Mouse (Mus musculus) liver, embryonic 16.5 days (tissue): ENCODE measurements around the gene Ppfia3. TPM values are rescaled to one million over a fixed set of nuclear protein-coding genes. Genes with fewer than 3 reads are reported as not detected.
"Not testable (repeated sequence)": the region's sequence is repeated elsewhere in the genome, so short reads cannot be mapped to it uniquely, and the experiment has no call there.

ENCODE experiments used
- ATAC-seq: fragments of 200-750 bp; cut with Nextera tagmentation; 2 replicates; pipeline ENCODE4 v1.8.0; 2017; ENCODE audit warnings: low read depth, mild to moderate bottlenecking, moderate number of reproducible peaks, moderate library complexity
- H3K27ac ChIP-seq: fragments of 300-500 bp; sonication (generic); 2 replicates; pipeline ENCODE4 v1.5.1; 2014; ENCODE audit warnings: mild to moderate bottlenecking, low read length
- H3K27me3 ChIP-seq: fragments of 300-500 bp; sonication (generic); 2 replicates; pipeline ENCODE4 v1.6.1; 2014; ENCODE audit warnings: low read depth, low read length, mixed read lengths; ENCODE audit not compliant: control insufficient read depth, insufficient read depth
- H3K36me3 ChIP-seq: fragments of 300-500 bp; sonication (generic); 2 replicates; pipeline ENCODE4 v1.6.1; 2014; ENCODE audit warnings: mild to moderate bottlenecking; ENCODE audit not compliant: control insufficient read depth, insufficient read depth
- H3K4me1 ChIP-seq: fragments of 300-500 bp; sonication (generic); 2 replicates; pipeline ENCODE4 v1.6.1; 2014; ENCODE audit warnings: low read depth, low read length, mixed read lengths; ENCODE audit not compliant: control insufficient read depth
- H3K4me2 ChIP-seq: fragments of 300-500 bp; sonication (generic); 2 replicates; pipeline ENCODE4 v1.6.1; 2014; ENCODE audit warnings: low read depth, low read length, mixed read lengths
- H3K4me3 ChIP-seq: fragments of 300-500 bp; sonication (generic); 2 replicates; pipeline ENCODE4 v1.5.1; 2014; ENCODE audit warnings: low read depth, mild to moderate bottlenecking, low read length
- H3K9ac ChIP-seq: fragments of 300-500 bp; sonication (generic); 2 replicates; pipeline ENCODE4 v1.6.1; 2014; ENCODE audit warnings: low read depth, low read length
- H3K9me3 ChIP-seq: fragments of 300-500 bp; sonication (generic); replicated peaks from 2 replicates; pipeline ENCODE4 v1.6.1; 2016; ENCODE audit warnings: low read length; ENCODE audit not compliant: control insufficient read depth
- WGBS: fragments of 180-500 bp; shearing (Covaris S2); extraction: QIAGEN DNeasy Blood & Tissue Kit; methylation state at CpG from one replicate; pipeline ENCODE4 v1.1.7; 2014; ENCODE audit not compliant: insufficient replicate concordance; 5-methylcytosine and 5-hydroxymethylcytosine counted together
- polyA plus RNA-seq: library from polyadenylated mRNA; unstranded; fragments of >200 nt; fragmentation: Nextera tagmentation; extraction: Ambion mirVana; gene quantifications from 2 replicates; pipeline ENCODE4 v1.2.1, GENCODE M21; 2015

Ppfia3 gene
- polyA plus RNA-seq, 1 experiment from 2014 or later = 0.19 TPM

- H3K4me1 ChIP-seq = peaks cover 12% of the 10 kb centered on the region
- ATAC-seq, H3K4me2 ChIP-seq, H3K36me3 ChIP-seq, H3K4me3 ChIP-seq, H3K9me3 ChIP-seq, H3K9ac ChIP-seq, H3K27ac ChIP-seq: not testable (repeated sequence)
- H3K27me3 ChIP-seq = peaks cover 43% of the 10 kb centered on the region
- 40% methylated on average over 10 of the region's 11 CpGs for WGBS
These were observed 7.7 kb downstream of the Ppfia3 start for GRCm38 (mm10) chr7:45359081-45359480.

- ATAC-seq = no peak
- 36% methylated on average over 13 of the region's 13 CpGs for WGBS
- no peaks in the 10 kb centered on the region for H3K36me3 ChIP-seq
- H3K9me3 ChIP-seq = no peaks in the 10 kb centered on the region
- H3K4me2 ChIP-seq = no peak overlapping the region
- H3K4me3 ChIP-seq = no peak overlapping the region
- H3K4me1 ChIP-seq = peaks cover 1% of the 10 kb centered on the region
- no peak overlapping the region for H3K9ac ChIP-seq
- H3K27me3 ChIP-seq = peaks cover 13% of the 10 kb centered on the region
- no peak overlapping the region for H3K27ac ChIP-seq
These were observed 10.7 kb downstream of the Ppfia3 start for GRCm38 (mm10) chr7:45356087-45356486.

GRCm38 (mm10) chr7:45355318-45356020 lies 11.3 kb downstream of the Ppfia3 start:
- no peak overlapping the region for H3K27ac ChIP-seq
- peaks cover 7% of the 10 kb centered on the region for H3K27me3 ChIP-seq
- no peak overlapping the region for H3K9ac ChIP-seq
- no peak for ATAC-seq
- no peaks in the 10 kb centered on the region for H3K9me3 ChIP-seq
- no peaks in the 10 kb centered on the region for H3K4me1 ChIP-seq
- WGBS = 48% methylated on average over 15 of the region's 15 CpGs
- H3K36me3 ChIP-seq = no peaks in the 10 kb centered on the region
- H3K4me3 ChIP-seq = no peak overlapping the region
- no peak overlapping the region for H3K4me2 ChIP-seq

- Histone ChIP-seq H3K27ac (no peak overlapping the region), H3K27me3 (no peaks in the 10 kb centered on the region; the same call in 1 of the 2 replicates), H3K4me3 (no peak overlapping the region), H3K36me3 (no peaks in the 10 kb centered on the region), H3K4me2 (no peak overlapping the region), H3K9ac (no peak overlapping the region), H3K9me3 (no peaks in the 10 kb centered on the region), H3K4me1 (no peaks in the 10 kb centered on the region)
- no peak for ATAC-seq
- 17% methylated on average over 5 of the region's 5 CpGs for WGBS
These were observed 13.8 kb downstream of the Ppfia3 start for GRCm38 (mm10) chr7:45353041-45353440.

- Histone ChIP-seq H3K9me3 (no peaks in the 10 kb centered on the region), H3K27ac (no peak overlapping the region), H3K27me3 (no peaks in the 10 kb centered on the region; the same call in 1 of the 2 replicates), H3K4me2 (no peak overlapping the region), H3K4me3 (no peak overlapping the region), H3K4me1 (no peaks in the 10 kb centered on the region), H3K9ac (no peak overlapping the region), H3K36me3 (no peaks in the 10 kb centered on the region)
- 56% methylated on average over 13 of the region's 13 CpGs for WGBS
- no peak for ATAC-seq
These were observed 19.9 kb downstream of the Ppfia3 start for GRCm38 (mm10) chr7:45346905-45347304.

GRCm38 (mm10) chr7:45343543-45343942 lies 23.3 kb downstream of the Ppfia3 start:
- H3K9me3 ChIP-seq = no peaks in the 10 kb centered on the region
- no peaks in the 10 kb centered on the region for H3K36me3 ChIP-seq
- no peak overlapping the region for H3K27ac ChIP-seq
- H3K9ac ChIP-seq = no peak overlapping the region
- H3K27me3 ChIP-seq = peaks cover 18% of the 10 kb centered on the region
- no peak overlapping the region for H3K4me3 ChIP-seq
- H3K4me2 ChIP-seq = no peak overlapping the region
- H3K4me1 ChIP-seq = peaks cover 28% of the 10 kb centered on the region
- WGBS = 22% methylated on average over 13 of the region's 13 CpGs
- no peak for ATAC-seq

- Histone ChIP-seq H3K9ac (no peak overlapping the region), H3K9me3 (no peaks in the 10 kb centered on the region), H3K36me3 (no peaks in the 10 kb centered on the region), H3K27ac (no peak overlapping the region), H3K4me1 (peaks cover 34% of the 10 kb centered on the region), H3K4me3 (no peak overlapping the region), H3K4me2 (no peak overlapping the region), H3K27me3 (peaks cover 32% of the 10 kb centered on the region)
- ATAC-seq = no peak
- 75% methylated on average over 11 of the region's 11 CpGs for WGBS
These were observed 24.7 kb downstream of the Ppfia3 start for GRCm38 (mm10) chr7:45342081-45342480.

GRCm38 (mm10) chr7:45341303-45341702 lies 25.5 kb downstream of the Ppfia3 start:
- H3K9ac ChIP-seq = no peak overlapping the region
- H3K36me3 ChIP-seq = no peaks in the 10 kb centered on the region
- no peaks in the 10 kb centered on the region for H3K9me3 ChIP-seq
- peak; percentile 47 for ATAC-seq
- H3K4me1 ChIP-seq = peaks cover 34% of the 10 kb centered on the region
- peak overlapping the region; percentile 80 for H3K4me2 ChIP-seq
- 3% methylated on average over 8 of the region's 8 CpGs for WGBS
- peaks cover 37% of the 10 kb centered on the region for H3K27me3 ChIP-seq
- no peak overlapping the region for H3K4me3 ChIP-seq
- no peak overlapping the region for H3K27ac ChIP-seq

GRCm38 (mm10) chr7:45340669-45341068 lies 26.1 kb downstream of the Ppfia3 start:
- H3K27me3 ChIP-seq = peaks cover 38% of the 10 kb centered on the region
- ATAC-seq = no peak

More at GRCm38 (mm10) chr7:45340669-45341068, 26.1 kb downstream of the Ppfia3 start:
- Histone ChIP-seq H3K4me2 (peak overlapping the region; percentile 80), H3K4me1 (peaks cover 34% of the 10 kb centered on the region), H3K27ac (no peak overlapping the region), H3K4me3 (peak overlapping the region; percentile 62), H3K36me3 (no peaks in the 10 kb centered on the region), H3K9ac (no peak overlapping the region), H3K9me3 (no peaks in the 10 kb centered on the region)
- WGBS = 4% methylated on average over 11 of the region's 11 CpGs
